Mouse (Mus musculus) left cerebral cortex, postnatal 25 days (tissue): ENCODE data around the gene Lage3. TPM values are rescaled to one million over a fixed set of nuclear protein-coding genes. Genes with fewer than 3 reads are reported as not detected.
"Not testable (repeated sequence)": the region's sequence is repeated elsewhere in the genome, so short reads cannot be mapped to it uniquely, and the experiment has no call there.

ENCODE experiments used
- DNase-seq, 2 experiments: peaks; one replicate each; pipeline ENCODE4 v3.0.0; 2022; ENCODE audit warnings: low spot score in 2 of 2, mixed read lengths in 1 of 2
- intact Hi-C: fragments of 180-260 bp; cut with DNase I; formaldehyde crosslinking; loops from one replicate; pipeline ENCODE4 v1.15.1; 2025
- total RNA-seq, 2 experiments: library from RNA; stranded (reverse); gene quantifications; 2 replicates each; pipeline ENCODE4 v1.2.3; 2021

The Lage3 gene
- total RNA-seq = 10 to 100 TPM; 25.3 to 28.5 TPM

- intact Hi-C loops = loop anchor here (1.0 to 2.0 kb wide), 2 partner anchors 40 to 43 kb away; partner anchors contain the start of genes Fam3a and Ikbkg
- DNase-seq = peak; percentile 75 to 83
These were observed at the start of gene Lage3 for GRCm38 (mm10) chrX:74353467-74353770. Gene Lage3, minus strand, starts transcription at chrX:74353618.

GRCm38 (mm10) chrX:74400136-74400535 lies 46.7 kb upstream of the Lage3 start:
- no peak for DNase-seq
- intact Hi-C loops = no loop called here

GRCm38 (mm10) chrX:74392535-74393443 lies 39.4 kb upstream of the Lage3 start, which contains the start of the genes Fam3a and Ikbkg:
Gene Fam3a, minus strand, starts transcription at chrX:74393272.
Gene Ikbkg, plus strand, starts transcription at chrX:74393290.
- intact Hi-C loops = loop anchor here (1.0 to 5.0 kb wide), 2 partner anchors 39 to 145 kb away; partner anchors contain the start of genes Flna and Lage3
- peak; percentile 74 to 92 for DNase-seq

DNA sequence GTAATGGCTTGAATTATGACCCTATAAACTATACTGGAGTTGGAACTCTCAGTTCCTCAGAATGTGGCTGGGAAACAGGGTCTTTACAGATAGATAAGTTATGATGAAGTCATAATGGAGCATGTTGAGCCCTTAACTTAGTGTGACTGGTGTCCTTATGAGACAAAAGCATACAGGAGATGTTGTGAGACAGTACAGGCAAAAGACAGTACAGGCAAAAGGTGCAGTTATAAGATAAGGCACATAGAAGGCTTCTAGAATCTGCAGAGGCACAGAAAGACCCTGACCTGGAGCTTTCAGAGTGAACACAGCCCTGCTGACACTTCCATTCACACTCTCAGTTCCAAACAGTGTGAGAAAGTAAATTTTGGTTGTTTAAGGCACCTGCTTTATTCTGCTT lies 34.7 kb upstream of the Lage3 start:
- DNase-seq = no peak
- intact Hi-C loops = no loop called here

- intact Hi-C loops = no loop called here
- no peak for DNase-seq
These were observed 31.0 kb upstream of the Lage3 start for GRCm38 (mm10) chrX:74384451-74384850.

DNA sequence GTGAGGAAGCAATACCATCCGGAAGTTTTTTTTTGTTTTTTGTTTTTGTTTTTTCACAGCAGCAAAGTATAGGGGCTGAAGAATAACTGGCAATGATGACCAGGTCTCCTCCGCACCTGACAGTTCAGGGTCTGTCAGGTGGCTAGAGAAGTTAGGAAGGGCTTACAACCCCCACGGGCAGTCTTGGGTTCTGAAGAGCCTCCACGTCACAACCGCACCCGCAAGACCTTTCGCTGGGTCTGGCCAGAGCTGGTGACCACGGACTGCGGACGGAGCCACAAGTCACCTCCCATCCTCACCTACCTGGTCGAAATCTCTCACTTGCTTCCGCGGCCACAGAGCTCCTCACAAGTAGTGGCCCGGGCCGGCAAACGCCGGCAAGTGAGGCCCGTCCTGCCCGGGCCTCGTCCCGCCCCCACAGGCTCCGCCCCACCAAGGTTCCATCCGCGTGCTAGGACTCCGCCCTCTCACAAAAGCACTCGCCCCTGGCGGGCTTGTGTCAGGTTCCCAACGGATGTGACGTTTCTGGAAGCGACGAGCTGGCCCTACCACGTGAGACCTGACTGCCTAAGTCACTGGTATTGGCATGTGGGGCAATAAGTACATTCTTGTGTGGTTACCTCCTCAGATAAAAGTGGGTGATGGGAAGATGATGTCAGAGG lies 19.6 kb upstream of the Lage3 start, which contains the start of the genes Ubl4a and Slc10a3:
Gene Ubl4a, minus strand, starts transcription at position 331 of the 662 bp plus-strand sequence.
Gene Slc10a3, minus strand, starts transcription at position 462 of the 662 bp plus-strand sequence.
- DNase-seq = peak; percentile 77 to 91
- intact Hi-C loops = no loop called here

GRCm38 (mm10) chrX:74368209-74368909 lies 14.9 kb upstream of the Lage3 start:
- intact Hi-C loops = no loop called here
- peak; percentile 60 to 61 for DNase-seq

DNA sequence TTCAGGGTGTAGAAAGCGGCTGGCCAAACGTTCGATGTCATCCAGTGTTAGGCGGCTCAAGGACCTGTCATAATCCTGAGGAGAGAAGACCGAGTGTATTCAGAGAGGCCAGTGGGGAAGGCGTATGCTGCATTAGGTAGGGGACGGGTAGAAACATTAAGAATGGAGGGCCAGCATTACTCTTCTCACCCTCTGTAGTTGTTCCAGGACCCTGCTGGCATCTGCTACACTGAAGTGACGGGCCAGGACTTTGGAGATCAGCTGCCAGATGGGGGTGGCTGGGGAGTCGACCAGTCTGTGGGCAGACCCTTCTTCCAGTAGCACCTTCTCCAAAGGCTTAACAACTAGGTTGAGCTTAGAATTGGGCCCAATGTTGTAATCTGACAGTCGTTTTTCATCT lies 14.1 kb upstream of the Lage3 start:
- intact Hi-C loops = no loop called here
- no peak for DNase-seq

DNA sequence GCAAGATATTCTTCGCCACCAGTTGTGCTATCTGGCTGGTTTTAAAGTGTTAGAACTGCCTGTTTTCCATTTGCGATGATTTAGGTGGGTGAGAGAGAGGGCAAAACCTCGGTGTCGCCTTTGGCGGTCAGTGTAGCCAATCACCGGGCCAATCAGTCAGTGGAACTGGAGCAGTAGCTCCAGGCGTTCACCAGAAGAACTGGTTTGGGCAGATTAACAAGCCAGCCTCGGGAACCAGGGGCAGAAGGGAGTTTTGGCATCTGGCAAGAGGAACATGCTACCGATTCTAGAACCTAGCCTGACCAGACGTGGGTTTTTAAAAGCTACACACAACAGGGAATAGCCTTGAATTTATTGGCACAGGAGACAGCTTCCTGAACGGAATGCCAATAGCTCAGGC lies 5.8 kb upstream of the Lage3 start:
- intact Hi-C loops = no loop called here
- DNase-seq = no peak

DNA sequence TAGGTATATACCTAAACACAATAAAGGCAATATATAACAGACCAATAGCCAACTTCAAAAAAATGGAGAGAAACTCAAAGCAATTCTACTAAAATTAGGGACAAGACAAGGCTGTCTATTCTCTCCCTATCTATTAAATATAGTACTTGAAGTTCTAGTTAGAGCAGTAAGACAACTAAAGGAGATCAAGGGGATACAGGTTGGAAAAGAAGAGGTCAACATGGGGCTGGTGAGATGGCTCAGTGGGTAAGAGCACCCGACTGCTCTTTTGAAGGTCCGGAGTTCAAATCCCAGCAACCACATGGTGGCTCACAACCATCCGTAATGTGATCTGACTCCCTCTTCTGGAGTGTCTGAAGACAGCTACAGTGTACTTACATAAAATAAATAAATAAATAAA lies 3.7 kb upstream of the Lage3 start:
- DNase-seq, intact Hi-C loops: not testable (repeated sequence)

DNA sequence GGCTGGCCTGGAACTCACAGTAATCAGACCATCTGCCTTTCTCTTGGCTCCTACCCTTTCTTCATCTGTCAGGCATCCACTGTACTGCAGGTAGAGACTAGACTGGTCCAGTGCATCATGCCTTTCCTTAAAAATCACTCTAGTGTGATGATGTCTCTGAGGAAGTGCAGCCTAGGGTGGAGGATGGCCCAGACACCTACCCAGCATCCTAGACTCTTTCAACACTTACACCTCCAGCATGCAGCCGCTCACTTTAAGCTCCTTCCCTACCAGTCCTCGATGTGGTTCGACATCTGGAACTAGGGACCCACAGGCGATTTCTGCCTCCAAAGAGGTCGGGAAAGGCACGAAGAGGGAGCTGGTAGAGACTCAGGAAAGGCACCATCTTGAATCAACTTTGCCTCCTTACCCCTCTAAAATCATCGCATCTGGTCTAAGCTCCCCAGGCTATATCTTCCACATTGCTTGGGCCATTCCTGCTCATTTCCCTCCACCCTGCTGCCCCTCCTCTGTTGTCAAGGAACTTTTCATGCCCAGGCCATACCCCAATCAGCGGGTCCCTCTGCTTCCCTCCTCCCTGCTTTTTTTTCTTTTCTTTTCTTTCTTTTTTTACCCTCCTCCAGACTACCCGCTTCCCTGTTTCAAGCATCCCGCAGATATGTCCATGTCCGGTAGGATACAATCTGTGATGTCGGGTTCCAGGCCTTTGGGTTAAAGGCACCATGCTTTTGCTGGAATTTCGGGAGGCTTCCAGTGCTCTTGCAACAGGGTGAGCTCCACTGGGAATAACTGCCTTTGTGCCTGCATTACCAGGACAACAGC lies 562 bp downstream of the Lage3 start:
- intact Hi-C loops = loop anchor here (1.0 to 2.0 kb wide), 2 partner anchors 40 to 42 kb away; partner anchors contain the start of genes Fam3a and Ikbkg
- DNase-seq = peak in 1 of 2 experiments; percentile 5

- no peak for DNase-seq
- intact Hi-C loops = no loop called here
These were observed 23.1 kb downstream of the Lage3 start for GRCm38 (mm10) chrX:74330166-74330930.

GRCm38 (mm10) chrX:74329215-74329671 lies 24.2 kb downstream of the Lage3 start:
- intact Hi-C loops = no loop called here
- DNase-seq = no peak

GRCm38 (mm10) chrX:74328725-74329161 lies 24.7 kb downstream of the Lage3 start, which contains the start of gene Plxna3:
Gene Plxna3, plus strand, starts transcription at chrX:74329066.
- peak; percentile 47 to 55 for DNase-seq
- intact Hi-C loops = no loop called here

DNA sequence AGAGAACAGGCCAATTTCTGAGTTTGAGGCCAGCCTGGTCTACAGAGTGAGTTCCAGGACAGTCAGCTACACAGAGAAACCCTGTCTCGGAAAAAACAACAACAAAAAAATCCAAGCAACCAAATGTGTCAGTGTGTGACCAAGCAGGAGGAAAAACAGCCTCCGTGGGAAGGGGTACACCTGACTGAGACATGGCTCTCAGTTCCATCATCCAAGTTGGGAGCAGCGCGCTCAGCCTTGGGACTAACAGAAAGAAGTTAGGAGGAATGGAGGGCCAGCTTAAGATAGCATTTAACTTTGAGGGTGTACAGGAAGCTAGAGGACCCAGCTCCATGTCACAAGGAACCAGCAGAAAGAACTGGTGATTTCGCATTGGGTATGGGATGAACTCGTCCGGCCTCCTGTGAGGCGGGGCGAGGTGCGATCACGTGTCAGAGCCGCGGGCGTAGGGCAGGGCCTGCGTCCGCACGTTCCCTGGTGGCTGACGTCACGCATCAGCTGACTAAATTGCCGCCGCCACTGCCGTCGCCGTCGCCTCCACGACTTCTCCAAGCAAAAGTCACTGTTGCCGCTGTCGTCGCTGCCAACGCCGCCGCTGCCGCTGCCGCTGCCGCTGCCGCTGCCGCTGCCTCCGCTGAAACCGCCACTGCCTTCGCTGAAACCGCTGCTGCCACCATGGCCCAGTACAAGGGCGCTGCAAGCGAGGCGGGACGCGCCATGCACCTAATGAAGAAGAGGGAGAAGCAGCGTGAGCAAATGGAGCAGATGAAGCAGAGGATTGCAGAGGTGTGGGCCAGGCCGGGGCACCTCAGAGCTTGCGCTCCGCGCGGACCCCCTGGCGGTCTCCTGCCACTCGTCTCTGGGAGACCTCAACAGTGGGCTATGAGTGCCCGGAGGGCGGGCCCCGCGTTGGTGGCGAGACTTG lies 40.6 kb downstream of the Lage3 start, which contains the start of gene Fam50a:
Gene Fam50a, plus strand, starts transcription at position 494 of the 925 bp plus-strand sequence.
- peak; percentile 89 to 95 for DNase-seq
- intact Hi-C loops = no loop called here

DNA sequence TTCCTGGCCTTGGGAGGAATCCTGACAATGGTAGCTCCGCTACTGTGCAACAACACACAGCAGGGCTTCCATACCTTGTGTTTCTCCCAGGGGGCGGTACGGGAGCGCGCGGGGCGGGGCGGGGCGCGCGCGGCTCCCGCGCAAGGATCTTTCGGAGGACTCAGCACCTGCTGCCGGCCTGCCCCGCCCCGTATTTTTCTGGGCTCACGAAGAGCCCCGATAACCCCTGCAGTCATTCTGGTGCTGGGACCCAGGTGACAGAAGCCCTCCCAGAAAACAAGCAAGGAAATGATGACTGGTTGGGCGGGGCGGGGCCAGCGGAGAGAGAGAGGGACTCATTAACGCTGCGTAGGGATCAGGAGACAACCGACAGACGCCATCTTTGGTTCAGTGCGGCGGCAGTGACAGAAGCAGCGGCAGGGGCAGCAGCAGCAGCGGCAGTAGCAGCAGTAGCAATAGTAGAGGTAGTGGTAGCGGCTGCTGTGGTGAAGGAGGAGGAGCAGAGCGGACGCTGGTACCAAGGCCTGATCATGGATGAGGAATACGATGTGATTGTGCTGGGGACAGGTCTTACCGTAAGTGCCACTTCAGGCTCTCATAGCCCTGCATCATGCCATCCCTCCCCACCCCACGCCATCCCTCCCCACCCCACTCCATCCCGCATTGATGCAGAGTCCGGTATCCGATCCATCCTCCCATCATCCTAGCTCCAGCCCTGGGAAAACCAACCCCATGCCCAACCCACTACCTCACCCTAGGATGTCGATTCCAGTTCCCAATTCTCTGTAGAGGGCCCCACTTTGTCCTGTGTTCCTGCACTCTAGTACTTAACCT lies 48.3 kb downstream of the Lage3 start, which contains the start of gene Gdi1:
Gene Gdi1, plus strand, starts transcription at position 132 of the 834 bp plus-strand sequence.
- intact Hi-C loops = loop anchor here (2.0 kb wide), 1 partner anchor 22 kb away; the partner anchor contains the start of gene Dnase1l1
- DNase-seq = peak; percentile 63 to 67
